Mouse (Mus musculus) spleen, postnatal 36 days (tissue): Measurements from ENCODE around the gene B3gnt2.

Source experiments
- DNase-seq, 2 experiments: peaks; one replicate each; pipeline ENCODE4 v3.0.0; 2022; ENCODE audit warnings: low spot score in 2 of 2, mixed read lengths in 1 of 2

B3gnt2 gene

DNA sequence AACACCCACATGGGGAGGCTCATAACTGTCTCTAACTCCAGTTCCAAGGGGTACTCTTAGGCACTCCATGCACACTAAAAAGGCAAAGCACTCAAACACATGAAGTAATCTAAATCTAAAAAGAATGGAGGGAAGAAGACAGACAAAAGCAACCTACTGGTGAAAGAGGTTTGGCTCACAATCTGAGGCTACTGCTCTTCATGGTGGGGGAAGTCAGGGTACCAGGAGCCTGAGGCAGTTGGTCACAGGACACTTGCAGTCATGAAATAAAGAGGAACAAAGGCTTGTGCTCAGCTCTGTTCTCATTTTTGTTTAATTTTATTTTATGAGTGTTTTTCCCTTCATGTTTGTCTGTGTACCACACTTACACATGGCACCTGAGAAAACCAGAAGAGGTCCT, 45.6 kb downstream of the B3gnt2 start:
- DNase-seq, result peak; percentile 36 to 45

DNA sequence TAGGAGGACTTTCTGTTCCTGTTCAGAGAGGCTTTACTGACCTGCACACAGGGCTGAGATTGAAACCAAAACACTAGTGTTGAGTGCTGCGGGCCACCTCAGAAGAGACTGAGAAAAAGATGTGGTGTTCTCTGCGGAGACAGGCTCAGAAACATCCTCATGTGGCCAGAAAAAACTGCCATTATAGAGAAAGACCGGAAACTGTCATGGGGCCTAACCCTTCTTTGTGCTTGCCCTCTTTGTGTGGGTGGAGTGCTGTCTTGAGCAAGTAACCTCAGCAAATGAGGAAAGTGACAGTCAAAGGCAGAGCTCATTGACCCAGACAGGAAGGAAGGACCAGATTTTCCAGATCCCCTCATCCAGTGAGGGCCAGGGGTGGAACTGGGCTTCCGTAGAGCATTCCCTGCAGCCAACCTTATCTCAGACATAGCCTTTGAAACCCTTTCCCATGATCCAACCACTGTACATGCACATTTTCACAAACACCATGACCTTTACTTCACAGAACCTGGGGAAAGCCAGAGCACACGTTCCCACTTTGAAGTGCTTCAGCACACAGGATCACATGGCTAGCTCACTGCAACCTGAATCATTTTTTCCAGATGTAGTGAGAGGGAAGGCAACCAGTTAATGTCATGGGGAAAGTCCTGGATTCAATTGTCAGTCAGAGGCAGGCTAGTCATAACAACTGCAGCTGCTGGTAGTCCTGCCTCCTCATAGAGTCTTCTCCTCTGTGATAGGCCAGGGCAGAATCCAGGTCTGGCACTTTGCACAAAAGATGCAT, 46.6 kb downstream of the B3gnt2 start:
- peak; percentile 67 to 71 for DNase-seq

DNA sequence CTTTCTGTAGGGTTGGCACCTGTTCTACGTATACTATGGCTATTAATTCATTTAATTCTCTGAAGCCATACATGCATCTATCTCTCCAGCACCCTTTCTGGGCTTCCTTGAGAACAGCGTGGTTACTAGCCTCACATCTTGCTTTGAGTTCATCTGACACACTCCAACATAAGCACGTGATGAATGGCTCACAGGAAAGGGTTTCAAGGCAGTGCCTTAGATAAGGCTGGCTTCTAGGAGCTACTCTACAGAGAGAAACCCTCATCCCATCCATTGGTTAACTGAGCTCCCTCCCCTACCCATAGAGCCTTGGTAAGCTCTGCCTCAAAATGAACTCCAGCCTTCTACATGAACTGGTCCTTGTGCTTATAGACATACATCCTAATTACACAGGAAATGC, 47.3 kb downstream of the B3gnt2 start:
- no peak for DNase-seq

DNA sequence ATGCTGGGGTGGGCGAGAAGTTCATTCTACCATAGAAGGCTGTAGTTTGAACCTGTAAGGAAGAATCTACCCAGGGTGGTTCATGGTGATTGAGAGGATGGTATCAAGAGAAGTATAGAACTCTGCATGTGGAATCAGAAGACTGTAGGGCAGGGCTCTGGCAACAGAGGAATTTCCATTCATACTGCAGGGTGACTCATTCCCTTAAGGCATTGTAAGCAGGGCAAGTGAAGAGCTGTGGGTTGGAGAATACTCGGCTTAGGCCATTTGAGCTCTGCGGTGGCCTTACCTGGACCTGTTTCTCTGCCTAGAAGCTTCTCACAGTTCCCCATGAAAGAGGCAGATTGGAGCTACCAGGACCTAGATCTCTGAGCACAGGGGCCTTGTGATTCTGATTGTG, 49.3 kb downstream of the B3gnt2 start:
- no peak for DNase-seq

DNA sequence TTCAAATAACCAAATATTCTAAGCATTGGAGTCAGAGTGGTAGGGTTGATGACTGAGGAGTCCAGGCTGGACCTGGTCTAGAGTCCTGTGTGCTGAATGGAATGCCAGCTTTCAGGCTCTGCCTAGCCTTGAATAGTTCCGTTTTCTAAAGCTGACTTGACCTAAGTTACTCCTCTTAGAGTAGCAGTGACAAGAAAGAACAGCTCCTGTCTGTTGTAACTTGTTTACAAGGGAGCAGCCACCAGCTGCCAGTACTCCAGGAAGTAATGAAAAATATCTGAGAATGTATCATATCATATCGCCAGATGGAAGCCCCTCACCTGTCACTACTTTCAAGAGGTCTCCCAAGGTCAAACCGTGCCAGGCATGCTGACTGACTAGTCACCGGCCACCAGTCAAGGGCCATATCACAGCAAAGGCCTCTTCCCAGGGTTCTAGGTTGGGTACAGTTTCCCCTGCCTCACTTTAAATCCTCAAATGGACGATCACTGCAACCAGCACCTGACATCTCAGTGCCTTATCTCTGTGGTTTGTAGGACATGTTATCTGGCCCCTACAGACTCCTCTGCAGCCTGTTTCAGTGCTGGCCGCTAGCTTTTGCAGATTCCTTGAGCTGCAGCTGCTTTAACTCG, 51.2 kb downstream of the B3gnt2 start:
- no peak for DNase-seq

DNA sequence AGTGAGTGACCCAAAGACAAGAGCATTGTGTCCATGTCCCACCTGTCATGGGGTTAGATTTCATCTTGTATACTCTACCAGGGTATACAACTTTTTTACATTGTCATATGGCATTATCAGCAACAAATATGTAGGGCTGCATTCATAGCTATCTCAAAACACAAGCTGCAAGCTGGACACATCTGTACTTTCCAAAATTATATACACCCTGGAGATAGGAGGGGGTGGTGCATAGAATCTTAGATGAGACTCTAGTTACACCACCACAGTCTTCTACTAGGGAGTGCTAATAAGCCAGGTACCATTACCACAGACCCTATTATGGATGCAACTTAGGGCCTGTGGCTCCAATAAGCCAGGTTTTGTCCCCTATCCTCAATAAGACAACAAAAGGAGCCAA, 52.7 kb downstream of the B3gnt2 start:
- DNase-seq, result no peak

DNA sequence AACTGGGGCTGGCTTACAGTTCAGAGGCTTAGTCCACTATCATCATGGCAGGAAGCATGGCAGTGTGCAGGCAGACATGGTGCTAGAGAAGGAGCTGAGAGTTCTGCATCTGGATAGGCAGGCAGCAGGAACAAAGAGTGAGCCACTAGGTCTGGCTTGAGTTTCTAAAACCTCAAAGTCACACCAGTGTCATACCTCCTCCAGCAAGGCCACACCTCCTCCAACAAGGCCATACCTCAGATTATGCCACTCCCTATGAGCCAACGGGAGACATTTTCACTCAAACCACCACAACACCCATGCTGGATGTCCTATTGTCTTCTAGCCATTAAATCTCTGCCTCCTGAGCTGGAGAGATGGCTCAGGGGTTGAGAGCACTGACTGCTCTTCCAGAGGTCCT, 55.6 kb downstream of the B3gnt2 start:
- DNase-seq, result no peak

DNA sequence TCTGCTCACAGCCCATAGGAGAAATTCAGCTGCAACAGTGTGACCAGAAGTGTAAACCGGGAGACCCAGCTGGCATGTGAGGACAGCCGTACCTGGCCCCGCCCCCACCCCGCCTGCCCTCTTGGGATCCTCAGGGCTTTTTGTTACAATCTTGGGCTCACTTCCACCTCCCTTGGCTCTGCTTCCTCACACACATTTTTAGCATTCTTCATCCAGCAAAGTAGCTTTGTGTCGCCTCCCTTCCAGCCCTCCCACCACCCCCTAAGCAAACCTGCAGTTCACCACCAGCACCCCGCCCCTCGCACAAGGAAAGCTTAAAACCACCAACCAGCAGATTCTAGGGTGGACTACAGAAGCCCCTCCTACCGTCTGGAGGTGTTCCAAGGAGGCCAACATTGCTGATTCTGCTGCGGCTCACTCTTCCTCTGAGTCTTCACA, 60.8 kb downstream of the B3gnt2 start:
- no peak for DNase-seq

DNA sequence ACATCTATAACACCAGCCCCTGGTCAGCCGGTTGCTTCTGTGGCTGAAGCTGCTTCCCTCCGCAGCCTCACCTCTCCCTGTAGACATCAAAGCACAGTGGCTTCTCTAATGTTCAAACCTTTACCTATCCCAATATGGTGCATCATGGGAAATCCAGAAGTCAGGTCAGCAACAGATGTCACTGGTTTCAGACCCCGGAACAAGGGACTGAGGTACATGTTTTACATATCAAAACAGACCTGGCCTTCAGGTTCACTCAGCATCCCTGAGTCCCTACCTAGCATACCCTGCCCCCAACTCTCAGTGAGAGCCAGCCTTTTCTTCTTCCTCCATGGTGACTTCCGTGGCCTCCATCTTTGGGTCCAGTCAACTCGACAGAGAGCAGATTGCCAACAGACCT, 61.8 kb downstream of the B3gnt2 start:
- DNase-seq, result no peak

DNA sequence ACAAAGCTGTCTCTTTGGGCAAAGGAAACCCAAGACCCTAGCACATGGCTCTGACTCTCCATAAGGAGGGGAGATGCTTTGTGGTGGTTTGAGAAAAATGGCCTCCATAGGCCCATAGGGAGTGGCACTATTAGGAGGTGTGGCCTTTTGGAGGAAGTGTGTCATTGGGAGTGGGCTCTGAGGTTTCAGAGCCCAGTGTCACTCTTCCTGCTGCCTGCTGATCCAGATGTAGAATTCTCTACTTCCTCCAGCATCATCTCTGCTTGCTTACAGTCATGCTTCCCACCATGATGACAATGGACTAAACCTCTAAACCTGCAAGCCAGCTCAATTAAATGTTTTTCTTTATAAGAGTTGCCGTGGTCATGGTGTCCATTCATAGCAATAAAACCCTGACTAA, 66.0 kb downstream of the B3gnt2 start:
- no peak for DNase-seq

DNA sequence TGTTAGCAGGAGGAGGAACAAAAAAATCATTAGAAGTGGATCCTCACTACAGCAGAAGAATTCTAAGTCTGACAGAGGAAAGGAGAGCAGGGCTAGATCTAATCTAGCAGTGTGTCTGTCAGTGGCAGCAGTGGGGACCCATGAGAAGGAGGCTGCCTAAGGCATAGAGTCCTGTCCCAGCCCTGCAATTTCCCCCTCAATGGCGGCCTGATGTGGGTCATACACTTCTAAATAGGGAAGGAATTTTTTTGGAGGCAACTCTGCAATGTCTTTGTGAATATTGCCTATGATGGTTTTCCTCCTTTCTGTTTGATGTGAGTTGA, 66.9 kb downstream of the B3gnt2 start:
- no peak for DNase-seq

DNA sequence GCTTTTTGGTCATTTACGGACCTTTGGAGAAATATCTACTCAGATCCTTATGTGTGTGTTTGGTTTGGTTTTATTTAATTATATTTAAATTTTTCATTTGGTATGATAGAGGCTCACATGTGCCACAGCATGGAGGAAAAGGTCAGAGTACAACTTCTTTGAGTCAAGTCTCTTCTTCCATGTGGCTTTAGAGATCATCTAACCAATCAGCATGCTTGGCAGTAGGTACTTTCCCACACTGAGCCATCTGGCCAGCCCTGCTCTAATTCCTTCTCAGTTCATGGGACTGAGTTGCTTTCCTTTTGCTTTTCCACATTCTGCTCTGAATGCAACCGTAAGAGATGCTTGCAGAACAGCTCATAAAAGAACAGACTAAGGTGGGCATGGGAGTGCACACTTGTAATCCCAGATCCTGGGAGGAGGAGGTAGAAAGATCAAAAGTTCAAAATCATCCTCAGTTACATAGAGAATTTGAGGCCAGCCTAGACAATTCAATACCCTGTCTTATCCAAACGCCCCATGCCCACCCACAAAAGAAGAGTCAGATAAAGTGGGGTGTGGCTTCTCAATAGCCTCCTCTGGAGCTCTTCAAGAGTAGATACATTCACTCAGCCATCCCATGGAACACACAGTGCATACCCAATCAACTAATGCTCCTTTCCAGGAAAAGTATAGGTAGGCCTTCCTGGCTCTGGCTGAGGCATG, 67.4 kb downstream of the B3gnt2 start:
- no peak for DNase-seq

DNA sequence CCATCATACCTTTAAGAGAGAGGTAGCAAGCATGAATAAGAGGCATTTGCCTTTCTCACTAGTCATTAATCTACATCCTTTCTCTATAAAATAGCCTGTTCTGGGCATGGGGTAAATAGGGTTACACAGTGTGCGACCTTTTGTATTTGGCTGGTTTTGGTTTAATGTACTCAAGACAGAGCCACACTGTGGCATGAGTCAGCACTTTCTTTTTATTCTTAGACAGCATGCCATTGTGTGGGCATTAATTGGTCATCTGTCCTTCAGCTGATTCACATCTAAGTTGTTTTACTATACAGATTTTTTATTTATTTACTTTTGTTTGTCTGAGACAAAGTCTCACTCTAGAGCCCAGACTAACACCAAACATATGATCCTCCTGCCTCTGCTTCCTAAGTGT, 68.6 kb downstream of the B3gnt2 start:
- DNase-seq, result no peak

DNA sequence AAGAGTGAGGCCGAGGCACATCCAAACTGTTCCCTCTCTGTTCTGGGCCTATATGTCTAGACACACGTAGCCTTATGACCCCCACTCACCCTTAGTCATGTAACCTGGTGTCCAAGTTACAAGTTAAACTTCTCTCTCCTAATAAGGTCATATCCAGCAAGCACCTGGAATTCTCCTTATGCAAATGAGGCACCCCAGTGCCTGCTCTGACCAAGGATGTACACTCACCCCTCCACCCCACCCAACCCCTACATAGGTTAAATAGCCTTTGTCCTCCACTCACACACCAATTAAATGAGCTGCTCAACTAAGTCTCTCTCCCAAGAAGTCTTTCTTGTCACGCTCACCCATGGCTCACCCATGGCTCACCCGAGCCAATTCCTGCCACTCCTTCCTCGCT, 69.0 kb downstream of the B3gnt2 start:
- DNase-seq, result no peak

DNA sequence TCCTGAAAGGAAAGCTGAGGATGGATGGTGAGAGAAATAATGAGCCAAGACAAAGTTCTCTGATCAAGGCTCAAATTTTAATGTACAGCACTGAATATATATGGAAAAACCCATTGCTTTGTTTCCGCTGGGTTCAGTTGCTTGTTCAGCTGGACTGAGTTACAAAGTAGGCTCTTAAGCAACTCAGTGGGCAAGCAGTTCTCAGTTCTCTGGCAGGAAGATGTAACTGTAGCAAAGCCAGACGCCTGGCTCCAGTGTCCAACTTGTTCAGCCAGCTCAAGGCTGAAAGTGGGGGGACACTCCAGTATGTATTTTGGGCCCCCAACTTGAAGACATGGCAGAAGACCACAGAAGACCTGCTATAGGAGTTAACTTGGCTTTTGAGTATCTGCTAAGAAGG, 72.9 kb downstream of the B3gnt2 start:
- DNase-seq, result no peak

DNA sequence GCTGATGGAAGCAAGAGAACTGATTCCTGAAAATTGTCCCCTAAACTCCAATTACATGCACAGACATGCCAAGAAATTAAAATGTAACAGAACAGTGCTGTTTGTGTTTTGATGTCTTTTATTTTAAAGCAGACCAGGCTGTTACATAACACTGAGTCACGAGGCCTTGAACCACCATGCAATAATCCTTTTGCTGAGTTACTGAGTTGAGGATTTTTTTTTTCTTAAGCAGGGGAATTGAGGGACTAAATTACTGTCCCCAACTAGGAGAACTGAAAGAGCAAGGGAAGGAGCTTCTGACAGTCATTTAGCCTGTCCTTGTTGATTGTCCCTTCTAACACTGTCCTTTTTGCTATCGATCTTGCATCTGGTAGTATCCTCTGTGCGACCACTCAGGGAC, 76.3 kb downstream of the B3gnt2 start:
- DNase-seq, result no peak

DNA sequence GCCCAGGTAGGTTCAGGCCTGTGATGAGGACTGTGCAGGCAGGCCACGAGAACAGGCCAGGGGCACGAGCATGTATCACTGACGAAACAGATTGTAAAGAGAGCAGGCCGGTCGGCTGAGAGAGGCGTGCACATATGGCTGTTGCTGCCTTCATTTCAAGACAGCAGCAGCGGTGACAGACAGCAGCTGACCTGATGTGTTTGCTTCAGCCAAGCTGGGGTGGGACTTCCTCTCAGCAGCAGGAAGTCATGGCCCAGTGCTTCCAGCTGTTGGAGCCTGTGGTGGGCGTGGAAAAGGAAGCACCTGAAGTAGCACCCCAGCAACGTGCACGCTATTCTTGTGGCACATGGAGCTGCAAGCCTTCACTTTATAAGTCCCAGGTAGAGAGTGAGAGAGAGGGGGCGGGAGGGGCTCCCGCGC, 78.0 kb downstream of the B3gnt2 start:
- peak; percentile 88 to 90 for DNase-seq

DNA sequence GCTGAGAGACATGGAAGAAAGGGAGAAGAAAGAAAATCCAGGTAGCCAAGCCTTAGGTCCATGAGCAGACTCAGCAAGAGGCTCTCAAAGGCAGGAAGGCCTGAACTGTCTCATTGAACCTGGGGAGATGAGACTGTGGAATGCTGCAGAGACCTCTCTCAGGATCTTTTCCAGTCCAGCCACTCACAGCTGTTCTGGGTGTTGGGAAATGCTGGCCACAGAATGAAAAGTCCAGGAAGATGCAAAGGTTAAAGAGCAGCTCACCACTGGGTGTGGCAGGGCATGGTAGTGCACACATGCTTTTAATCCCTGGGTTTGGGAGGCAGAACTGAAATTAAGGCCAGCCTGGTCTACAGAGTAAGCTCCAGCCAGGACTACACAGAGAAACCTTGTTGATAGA, 79.6 kb downstream of the B3gnt2 start:
- DNase-seq, result no peak

DNA sequence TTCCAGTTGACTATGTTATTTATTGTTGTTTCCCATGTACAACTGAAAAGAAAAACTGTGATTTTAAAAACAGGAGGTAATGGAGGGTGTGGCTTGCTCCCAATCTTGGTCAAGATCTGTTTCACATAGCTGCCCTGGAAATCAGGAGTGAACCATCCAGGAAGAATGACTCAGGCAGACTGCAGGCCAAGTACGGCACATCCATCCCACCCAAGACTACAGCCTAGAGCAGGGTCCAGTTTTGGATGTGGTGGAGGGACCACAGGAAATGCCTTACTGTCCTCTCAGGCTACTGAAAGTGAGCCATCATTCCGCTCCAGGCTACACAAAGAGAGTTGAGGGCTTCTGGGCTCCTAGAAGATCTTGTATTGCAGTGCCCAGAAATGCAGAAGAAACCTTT, 80.0 kb downstream of the B3gnt2 start:
- DNase-seq, result no peak

DNA sequence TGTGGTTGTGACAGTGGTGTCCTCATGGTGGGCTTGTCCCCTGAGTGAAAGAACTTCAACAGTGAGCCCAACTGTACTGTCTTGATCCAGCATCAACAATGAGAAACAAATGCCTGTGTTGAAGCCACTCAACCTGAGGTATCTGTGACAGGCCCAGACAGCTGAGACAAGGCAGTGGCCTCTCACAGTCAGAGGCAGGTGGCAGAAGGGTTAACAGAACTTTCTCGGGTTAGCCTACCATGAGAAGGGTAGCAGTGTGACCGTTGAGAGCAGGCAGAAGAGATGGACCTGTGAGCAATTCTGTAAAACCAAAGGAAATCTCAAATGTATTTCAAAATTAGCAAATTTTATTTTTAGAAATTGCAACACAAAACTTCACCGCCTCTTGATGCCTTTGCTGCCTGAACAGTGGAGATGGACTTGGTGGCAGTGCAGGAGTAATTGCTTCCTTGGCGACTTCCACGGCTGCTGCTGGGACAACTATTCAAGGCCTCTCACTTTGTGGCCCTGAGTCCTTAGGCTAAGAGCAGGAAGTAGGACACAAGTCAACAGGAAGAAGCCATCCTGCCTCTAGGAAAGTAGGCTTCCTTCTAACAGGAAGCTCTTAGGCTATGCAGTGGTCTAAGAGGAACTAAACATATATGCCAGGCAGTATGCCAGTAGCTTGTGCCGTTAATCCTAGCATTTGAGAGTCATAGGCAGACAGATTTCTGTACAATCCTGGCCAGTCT, 80.8 kb downstream of the B3gnt2 start:
- no peak for DNase-seq

DNA sequence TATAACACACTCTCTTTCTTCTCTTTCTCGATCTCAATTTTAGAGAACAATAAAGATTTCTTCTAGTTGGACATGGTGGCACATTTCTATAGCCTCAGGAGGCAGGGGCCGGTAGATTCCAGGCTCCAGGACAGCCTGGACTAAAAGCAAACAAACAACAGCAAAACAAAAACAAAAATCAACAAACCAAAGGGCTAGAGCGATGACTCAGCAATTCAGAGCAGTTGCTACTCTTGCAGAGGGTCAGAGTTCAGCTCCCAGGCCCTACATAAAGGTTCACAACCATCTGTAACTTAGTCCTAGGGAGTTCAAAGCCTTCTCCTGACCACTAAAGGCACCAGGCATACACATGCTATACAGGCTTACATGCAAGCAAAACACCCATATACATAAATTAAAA, 82.2 kb downstream of the B3gnt2 start:
- no peak for DNase-seq

DNA sequence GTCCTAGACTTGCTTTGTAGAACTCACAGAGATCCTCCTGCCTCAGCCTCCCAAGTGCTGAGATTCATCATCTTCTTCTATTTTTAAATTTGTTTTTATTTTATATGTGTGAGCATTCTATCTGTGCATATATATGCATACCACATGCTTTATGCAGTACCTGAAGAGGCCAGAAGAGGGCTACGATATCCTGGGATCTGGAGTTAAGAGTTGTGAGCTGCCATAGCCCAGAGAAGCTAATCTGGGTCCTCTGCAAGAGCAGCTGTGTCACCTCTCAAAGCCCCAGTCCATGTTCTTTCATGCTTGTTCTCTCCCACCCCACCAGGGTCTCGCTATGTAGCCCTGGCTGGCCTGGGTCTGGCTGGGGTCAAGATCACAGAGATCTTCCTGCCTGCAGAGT, 83.2 kb downstream of the B3gnt2 start:
- DNase-seq, result no peak
